Mouse (Mus musculus): ENCODE measurements at regions not wholly inside any gene's neighbourhood (a gene's known extent, or its start where the extent isn't known, plus 50 kb on each side); places are given as distances from the start of the nearest gene placed in this dataset.

- TF ChIP-seq POLR2A (IDR thresholded peaks at IDR 0.05; ENCODE audit: low read depth, low read length) (no peak), CTCF (IDR thresholded peaks at IDR 0.05; ENCODE audit: extremely low read depth, insufficient read depth, insufficient read length, insufficient replicate concordance) (no peak)
These were observed 401.0 kb upstream of the Adamts5 start for GRCm38 (mm10) chr16:86302451-86303145.

Measured in spleen, adult 2 months (tissue).